Mouse (Mus musculus): Measurements from ENCODE around the gene Ccdc32.
"Not testable (repeated sequence)": the region's sequence is repeated elsewhere in the genome, so short reads cannot be mapped to it uniquely, and the experiment has no call there.

The Ccdc32 gene

DNA sequence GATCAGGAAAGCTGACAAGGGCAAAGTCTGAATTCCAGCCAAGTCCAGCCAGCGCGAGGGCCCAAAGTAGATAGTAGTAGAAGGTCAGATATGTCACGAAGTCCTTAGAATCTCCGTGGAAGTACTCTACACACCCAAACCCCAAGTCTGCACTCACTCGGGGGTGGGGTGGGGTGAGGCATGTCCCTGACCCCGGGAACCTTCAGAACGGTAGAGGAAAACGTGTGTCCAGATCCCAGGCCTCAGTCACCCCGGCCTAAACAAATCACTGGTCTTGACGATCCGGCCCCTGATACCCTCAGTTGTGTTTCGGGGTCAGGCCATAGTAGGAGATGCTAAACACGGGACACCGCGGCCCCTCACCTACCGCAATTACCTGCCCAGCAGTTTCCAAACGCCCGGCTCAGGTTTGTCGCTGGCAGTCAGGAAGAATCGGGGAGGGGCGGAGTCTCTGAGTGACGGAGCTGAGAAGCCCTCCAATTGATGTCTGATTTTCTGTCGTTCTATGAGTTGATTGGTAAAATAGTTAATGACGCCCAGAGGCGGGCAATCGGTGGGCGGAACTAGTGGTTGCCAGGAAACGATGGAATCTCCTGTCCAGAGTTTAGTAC is at the start of gene Ccdc32:
Ccdc32 (minus strand) TSS at position 453 of the 611 bp plus-strand sequence.
- peak; percentile 98 for DNase-seq (ENCODE audit: low spot score)

DNA sequence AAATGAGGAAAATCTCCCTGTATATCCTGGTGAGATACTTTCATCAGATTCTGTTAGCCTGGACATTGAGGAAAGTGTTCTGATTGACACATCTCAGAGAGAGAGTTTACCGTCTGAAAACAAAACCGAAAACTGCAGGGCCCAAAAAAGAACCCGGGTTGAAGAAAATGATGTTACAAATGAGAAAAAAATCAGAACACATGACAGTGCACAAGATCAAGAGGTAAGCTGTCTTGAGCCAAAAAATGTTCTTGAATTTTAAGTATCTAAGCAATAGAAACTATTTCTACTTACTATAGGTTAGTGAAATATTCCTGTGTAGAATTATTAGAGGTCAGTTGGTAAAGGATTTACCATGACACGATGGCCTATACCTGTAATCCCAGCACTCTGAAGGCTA is 43.2 kb upstream of the Ccdc32 start:
- DNase-seq (ENCODE audit: low spot score) = no peak

DNA sequence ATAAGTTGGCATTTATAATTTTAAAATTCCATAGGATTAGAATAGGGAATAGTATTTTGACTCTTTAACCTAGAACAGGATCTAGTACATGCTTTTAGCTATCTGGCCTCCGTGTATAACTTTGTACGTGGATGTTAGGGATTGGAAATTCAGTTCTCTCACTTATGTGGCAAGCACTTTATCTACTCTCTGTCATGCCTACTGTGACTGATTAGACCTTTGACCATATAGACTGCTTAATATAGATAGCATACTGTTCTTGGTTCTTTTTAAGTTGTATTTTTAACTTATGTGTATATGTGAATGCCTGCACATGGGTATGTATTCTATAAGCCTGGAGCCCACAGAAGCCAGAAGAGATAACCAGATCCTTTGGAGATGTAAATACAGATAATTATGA is 30.9 kb upstream of the Ccdc32 start:
- no peak for DNase-seq (ENCODE audit: low spot score)

DNA sequence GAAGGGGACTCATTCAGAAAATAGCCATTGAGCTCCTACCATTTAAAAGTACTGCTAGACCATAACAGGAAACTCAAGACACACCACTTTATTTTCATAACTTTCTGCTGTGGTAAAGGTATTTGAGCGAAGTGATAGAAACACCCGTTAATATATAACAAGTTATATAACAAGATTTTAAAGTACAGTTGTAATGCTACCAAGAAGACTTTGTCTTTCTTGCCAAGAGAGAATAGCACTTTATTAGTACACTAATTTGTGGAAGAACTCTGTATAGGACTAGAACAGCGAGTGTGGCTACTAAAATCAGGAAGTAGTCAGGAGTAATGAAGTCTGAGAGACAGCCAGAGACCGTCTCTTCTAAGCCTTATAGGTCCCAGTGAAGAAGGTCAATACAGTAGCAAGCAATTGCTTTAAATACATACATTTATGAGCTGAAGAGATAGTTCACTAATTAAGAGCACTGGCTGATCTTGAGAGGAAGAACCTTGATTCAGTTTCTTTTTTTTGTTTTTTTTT is 21.0 kb upstream of the Ccdc32 start:
- DNase-seq (ENCODE audit: low spot score) = no peak

DNA sequence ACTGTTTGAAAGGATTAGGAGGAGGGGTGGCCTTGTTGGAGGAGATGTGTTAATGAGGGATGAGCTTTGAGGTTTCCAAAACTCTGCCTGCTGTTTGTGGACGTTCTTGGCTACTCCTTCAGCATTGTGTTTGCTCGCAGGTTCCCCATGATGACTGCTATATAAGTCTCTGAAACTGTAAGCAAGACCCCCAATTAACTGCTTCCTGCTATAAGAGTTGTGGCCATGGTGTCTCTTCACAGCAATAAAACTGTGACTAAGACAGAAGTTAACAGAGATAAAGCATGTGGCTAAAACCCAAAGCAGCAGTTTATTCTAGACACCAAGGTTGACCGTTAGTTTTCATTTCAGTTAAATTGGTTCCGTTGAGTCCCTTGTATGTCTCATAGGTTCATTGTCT is 18.7 kb upstream of the Ccdc32 start:
- no peak for DNase-seq (ENCODE audit: low spot score)

DNA sequence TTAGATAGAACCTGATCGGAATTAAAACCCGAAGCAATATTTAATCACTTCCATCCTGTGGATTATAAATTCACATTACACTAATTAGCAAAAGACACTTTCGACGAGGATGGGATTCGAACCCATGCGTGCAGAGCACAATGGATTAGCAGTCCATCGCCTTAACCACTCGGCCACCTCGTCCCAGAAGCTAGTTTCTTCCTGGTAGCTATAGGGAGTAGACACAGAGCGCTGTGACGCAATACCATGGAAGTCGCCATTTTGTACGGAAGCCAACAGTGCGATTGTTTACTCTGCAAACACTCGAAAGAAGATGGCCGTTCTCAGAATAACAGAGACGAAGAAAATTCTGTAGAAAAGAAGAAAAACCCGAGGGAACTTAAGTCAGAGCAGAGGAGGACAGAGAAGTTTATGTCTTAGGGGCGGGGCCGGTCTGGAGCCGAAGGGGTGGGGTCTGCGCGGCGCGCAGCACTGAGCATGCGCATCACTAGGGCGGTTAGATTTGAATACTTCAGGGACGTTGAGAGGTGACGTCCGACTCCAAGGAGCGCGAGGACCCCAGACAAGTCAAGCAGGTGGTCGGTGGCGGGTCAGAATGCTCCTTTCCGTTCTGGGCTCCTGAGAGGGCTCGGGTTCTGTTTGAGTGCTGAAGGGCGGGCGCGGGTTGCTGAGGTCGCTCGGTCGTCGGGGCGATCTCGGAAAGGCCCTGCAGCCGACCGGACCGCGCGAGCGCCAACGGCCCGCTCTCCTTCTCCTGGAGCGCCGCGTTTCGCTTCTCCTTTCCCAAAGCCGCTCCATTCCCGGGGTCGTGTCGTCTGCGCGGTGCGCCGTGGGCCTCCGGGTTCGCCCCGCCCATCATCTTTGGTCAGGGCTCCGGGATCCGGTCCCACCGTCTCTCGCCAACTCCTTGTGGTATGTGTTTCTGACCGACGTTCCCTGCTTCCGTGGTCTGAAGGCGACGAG is 17.7 kb upstream of the Ccdc32 start, which contains the start of gene Knl1:
Knl1 (plus strand) TSS at position 471 of the 963 bp plus-strand sequence.
- peak; percentile 100 for DNase-seq (ENCODE audit: low spot score)

DNA sequence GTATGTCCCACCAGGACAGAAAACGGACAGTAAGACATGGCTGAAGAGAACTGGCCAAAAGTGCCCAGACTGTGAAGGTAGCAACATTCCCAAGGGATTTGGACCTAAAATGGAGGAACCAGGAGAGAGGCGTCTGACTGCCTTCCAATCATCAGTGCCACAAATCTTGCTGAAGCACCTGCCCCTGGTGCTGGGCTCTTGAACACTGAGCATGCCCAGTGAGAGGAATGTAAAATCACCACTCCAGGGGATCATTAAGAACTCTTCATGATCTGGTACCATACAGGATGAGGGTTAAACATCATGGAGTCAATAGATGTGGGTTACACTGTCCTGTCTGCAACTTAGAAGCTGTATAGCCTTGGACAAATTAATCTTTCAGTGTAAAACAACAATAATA is 16.0 kb upstream of the Ccdc32 start:
- DNase-seq (ENCODE audit: low spot score) = no peak

DNA sequence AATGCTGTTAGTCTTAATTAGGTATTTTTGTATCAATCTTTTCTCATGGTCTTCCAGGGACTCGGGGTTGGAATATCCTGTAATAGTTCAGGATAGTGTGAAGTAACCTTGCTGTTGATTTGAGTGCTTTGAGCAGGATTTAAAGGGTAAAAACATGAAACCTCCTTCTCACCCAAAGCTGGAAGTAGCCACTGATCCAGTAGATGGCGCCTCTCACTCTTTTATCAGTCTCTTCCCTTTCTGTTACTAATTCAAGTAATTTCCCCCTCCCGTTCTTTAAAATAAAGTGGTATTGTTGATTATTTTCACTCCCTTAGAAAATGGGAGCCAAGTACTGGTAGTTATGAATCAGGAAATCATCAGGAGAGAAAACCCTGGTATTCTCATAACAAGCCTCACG is 11.7 kb upstream of the Ccdc32 start:
- peak; percentile 36 for DNase-seq (ENCODE audit: low spot score)

DNA sequence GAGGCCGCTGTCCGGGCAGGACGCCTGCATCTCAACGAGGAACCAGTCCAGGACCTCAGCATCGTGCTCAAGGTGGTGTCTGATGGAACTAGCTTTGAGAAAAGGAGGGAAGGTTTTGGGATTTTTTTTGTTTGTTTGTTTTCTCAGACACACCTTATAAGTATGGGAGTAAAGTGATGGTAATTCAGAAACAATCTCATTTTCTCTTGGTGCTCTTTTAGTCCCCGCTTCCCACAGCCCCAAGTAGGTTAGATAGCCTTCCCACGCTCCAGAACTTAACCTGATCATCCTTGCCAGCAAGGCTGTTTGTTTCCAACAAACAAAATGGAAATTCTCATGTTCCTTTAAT is 6.2 kb upstream of the Ccdc32 start:
- DNase-seq (ENCODE audit: low spot score) = no peak

GRCm38 (mm10) chr2:119034656-119035396 is 5.6 kb upstream of the Ccdc32 start, which contains the start of gene Rpusd2:
TSS of gene Rpusd2 (plus strand) at chr2:119034790.
- DNase-seq (ENCODE audit: low spot score) = peak; percentile 82

DNA sequence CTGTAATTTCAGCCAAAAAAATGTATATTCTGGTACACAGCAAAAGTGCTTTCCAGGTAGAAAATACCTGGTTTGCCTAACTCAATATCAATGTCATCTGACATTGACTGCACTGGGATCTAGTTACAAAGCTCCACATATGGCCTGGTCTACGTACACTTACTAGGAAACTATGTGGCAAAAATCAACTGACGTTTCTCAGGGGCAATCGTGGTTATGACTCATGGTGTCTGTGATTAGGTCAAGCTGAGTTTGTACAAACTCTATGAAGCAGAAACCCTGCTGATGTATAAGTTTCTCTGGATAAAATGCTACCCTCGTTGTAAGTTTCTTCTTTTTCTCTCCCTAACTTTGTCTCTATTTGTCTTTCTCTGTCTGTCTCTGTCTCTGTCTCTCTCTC is 3.0 kb upstream of the Ccdc32 start:
- DNase-seq (ENCODE audit: low spot score) = no peak

GRCm38 (mm10) chr2:119026951-119027350 is 2.2 kb downstream of the Ccdc32 start:
- DNase-seq (ENCODE audit: low spot score) = no peak

GRCm38 (mm10) chr2:119025239-119025616 is 4.0 kb downstream of the Ccdc32 start:
- no peak for DNase-seq (ENCODE audit: low spot score)

- DNase-seq (ENCODE audit: low spot score) = no peak
Measured at GRCm38 (mm10) chr2:119024536-119025238, 4.5 kb downstream of the Ccdc32 start.

DNA sequence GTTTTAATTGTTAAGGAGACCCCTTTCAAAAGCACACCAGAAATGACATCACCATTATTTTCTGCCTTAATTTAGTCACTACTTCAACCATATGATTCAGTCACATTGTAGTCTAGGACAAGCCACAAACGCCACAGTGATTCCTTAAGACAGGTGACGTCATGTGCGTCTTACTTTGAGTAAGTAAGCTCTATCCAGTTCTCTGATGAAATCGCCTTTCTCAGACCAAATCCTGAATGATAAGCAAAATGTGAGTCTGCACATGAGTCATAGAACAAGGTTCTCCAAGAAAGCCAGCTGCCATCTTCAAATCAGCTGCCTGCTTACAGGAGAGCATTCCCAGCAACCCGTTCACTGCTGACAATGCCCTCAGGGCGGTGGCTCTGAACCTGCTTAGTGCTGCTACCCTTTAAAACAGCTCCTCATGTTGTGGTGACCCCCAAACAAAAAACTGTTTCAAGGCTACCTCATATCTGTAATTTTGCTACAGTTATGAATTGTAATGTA is 6.0 kb downstream of the Ccdc32 start:
- DNase-seq (ENCODE audit: low spot score) = no peak

DNA sequence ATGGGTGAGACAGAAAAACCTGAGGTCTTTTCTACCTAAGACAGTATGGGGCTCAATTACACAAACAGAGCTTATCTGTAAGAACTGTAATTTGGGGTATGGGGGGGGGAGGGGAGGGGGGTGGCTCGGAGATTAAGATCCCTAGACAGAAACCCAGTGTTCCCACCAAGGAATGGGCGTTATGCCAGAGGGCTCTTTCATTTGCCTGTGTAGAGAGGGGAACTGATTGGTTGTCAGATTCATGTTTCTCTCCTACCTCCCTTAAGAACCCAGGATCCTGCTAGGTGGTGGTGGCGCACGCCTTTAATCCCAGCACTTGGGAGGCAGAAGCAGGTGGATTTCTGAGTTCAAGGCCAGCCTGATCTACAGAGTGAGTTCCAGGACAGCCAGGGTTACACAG is 9.7 kb downstream of the Ccdc32 start:
- no peak for DNase-seq (ENCODE audit: low spot score)

DNA sequence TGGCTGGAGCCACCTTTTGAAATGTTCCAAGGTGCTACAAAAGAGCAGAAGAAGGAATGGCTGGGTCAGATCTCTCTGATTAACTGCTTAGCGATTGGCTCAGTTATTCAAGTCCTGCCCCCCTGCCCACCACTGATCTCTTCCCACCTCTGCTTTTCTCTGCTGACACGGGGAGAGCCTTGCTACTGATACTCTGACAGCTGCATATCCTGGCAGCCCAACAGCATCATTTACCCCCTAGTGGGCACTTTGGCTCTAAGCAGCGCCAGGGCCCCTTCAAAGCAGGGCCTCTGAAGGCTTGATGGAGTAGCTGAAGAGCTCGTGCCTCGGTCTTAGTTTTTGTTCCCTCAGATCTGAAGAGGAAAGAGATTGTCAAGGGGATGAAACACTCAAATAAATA is 10.1 kb downstream of the Ccdc32 start:
- no peak for DNase-seq (ENCODE audit: low spot score)

- DNase-seq (ENCODE audit: low spot score) = no peak
Measured at GRCm38 (mm10) chr2:119018391-119019122, 10.6 kb downstream of the Ccdc32 start.

- no peak for DNase-seq (ENCODE audit: low spot score)
Measured at GRCm38 (mm10) chr2:119017647-119018046, 11.5 kb downstream of the Ccdc32 start.

DNA sequence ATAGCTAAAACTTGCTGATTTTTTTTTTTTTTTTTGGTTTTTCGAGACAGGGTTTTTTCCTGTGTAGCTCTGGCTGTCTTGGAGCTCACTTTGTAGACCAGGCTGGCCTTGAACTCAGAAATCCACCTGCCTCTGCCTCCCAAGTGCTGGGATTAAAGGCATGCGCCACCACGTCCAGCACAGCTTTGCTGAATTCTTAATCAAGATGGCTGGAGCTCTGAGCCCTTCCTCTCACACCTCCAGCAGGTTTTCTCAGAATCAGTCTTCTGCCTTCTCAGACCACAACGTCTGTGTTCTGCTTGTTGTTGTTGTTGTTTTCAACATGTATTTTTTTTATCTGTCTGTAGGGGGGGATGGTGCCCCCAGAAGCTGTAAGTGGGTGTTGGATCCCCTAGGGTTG is 12.9 kb downstream of the Ccdc32 start:
- not testable (repeated sequence) for DNase-seq (ENCODE audit: low spot score)

All from layer of hippocampus, adult 9-10 months (tissue).